Mouse (Mus musculus): Measurements from ENCODE around the gene 4921504E06Rik. TPM values are rescaled to one million over a fixed set of nuclear protein-coding genes. Genes with fewer than 3 reads are reported as not detected.

4921504E06Rik gene
- total and polyA plus RNA-seq, 3 experiments, result not detected

GRCm38 (mm10) chr2:19579846-19580245 lies 26.1 kb upstream of the 4921504E06Rik start:
- H3K9me3 ChIP-seq (replicated peaks; ENCODE audit: insufficient read depth, low read length), result no peaks in the 10 kb centered on the region
- no peak for TF ChIP-seq MEF2A (IDR thresholded peaks at IDR 0.05; ENCODE audit: extremely low read depth, insufficient replicate concordance, low read depth, low read length, poor library complexity, severe bottlenecking)
- TF ChIP-seq GABPA (IDR thresholded peaks at IDR 0.05; ENCODE audit: low read depth, low read length), result no peak
- no peak for TF ChIP-seq POLR2A (IDR thresholded peaks at IDR 0.05; ENCODE audit: control insufficient read depth in 1 of 2, insufficient read depth in 1 of 2, low read depth in 1 of 2, low read length in 2 of 2, poor library complexity in 1 of 2)
- no peak for TF ChIP-seq ZC3H11A (IDR thresholded peaks at IDR 0.05; ENCODE audit: low read depth, low read length)
- no peak for TF ChIP-seq ZNF384 (IDR thresholded peaks at IDR 0.05; ENCODE audit: low read depth, low read length)
- TF ChIP-seq ZKSCAN1 (IDR thresholded peaks at IDR 0.05; ENCODE audit: low read depth, low read length), result no peak
- no peak for TF ChIP-seq CTCF (IDR thresholded peaks at IDR 0.05 in 2 of 3, conservative IDR thresholded peaks at IDR 0.05 in 1 of 3; ENCODE audit: control insufficient read depth in 1 of 3, insufficient read depth in 1 of 3, low read depth in 2 of 3, low read length in 3 of 3, poor library complexity in 1 of 3, severe bottlenecking in 1 of 3)
- TF ChIP-seq BHLHE40 (IDR thresholded peaks at IDR 0.05; ENCODE audit: borderline replicate concordance, low read depth, low read length), result no peak
- TF ChIP-seq SMC3 (IDR thresholded peaks at IDR 0.05; ENCODE audit: low read depth, low read length), result no peak
- TF ChIP-seq USF2 (IDR thresholded peaks at IDR 0.05; ENCODE audit: borderline replicate concordance in 1 of 2, insufficient read depth in 1 of 2, low read depth in 1 of 2, low read length in 2 of 2), result no peak
- TF ChIP-seq MYB (IDR thresholded peaks at IDR 0.05; ENCODE audit: low read depth, low read length), result no peak
- no peak for TF ChIP-seq USF1 (IDR thresholded peaks at IDR 0.05; ENCODE audit: low read depth, low read length)
- no peak for TF ChIP-seq MYC (IDR thresholded peaks at IDR 0.05; ENCODE audit: low read depth, low read length)
- TF ChIP-seq TCF12 (IDR thresholded peaks at IDR 0.05; ENCODE audit: low read depth, low read length), result no peak
- TF ChIP-seq MXI1 (IDR thresholded peaks at IDR 0.05; ENCODE audit: low read depth, low read length), result no peak
- H3K4me1 ChIP-seq (ENCODE audit: control insufficient read depth in 1 of 2, insufficient read depth in 2 of 2, low read length in 2 of 2), result no peaks in the 10 kb centered on the region
- no peak for DNase-seq (ENCODE audit: low read depth, low spot score)
- H3K36me3 ChIP-seq (ENCODE audit: control insufficient read depth in 1 of 2, insufficient read depth in 2 of 2, low read length in 2 of 2), result no peaks in the 10 kb centered on the region
- H3K27ac ChIP-seq (ENCODE audit: control insufficient read depth, low read depth, low read length), result no peak overlapping the region
- no peaks in the 10 kb centered on the region for H3K27me3 ChIP-seq (ENCODE audit: control insufficient read depth in 1 of 2, insufficient read depth in 2 of 2, low read length in 2 of 2)
- no peak overlapping the region for H3K4me3 ChIP-seq (ENCODE audit: control insufficient read depth in 1 of 2, insufficient read depth in 1 of 2, low read depth in 2 of 2, low read length in 2 of 2)
- H3K9ac ChIP-seq (ENCODE audit: control insufficient read depth, low read depth, low read length, poor library complexity, severe bottlenecking), result no peak overlapping the region
- no peaks in the 10 kb centered on the region for H3K79me2 ChIP-seq (ENCODE audit: control insufficient read depth, insufficient read depth, low read length, poor library complexity)

- TF ChIP-seq E2F4 (IDR thresholded peaks at IDR 0.05; ENCODE audit: borderline replicate concordance, low read depth, low read length), result no peak
- no peaks in the 10 kb centered on the region for H3K79me2 ChIP-seq (ENCODE audit: control insufficient read depth, insufficient read depth, low read length, poor library complexity)
- no peak overlapping the region for H3K4me3 ChIP-seq (ENCODE audit: control insufficient read depth in 1 of 2, insufficient read depth in 1 of 2, low read depth in 2 of 2, low read length in 2 of 2)
- H3K9me3 ChIP-seq (replicated peaks; ENCODE audit: insufficient read depth, low read length), result no peaks in the 10 kb centered on the region
- H3K36me3 ChIP-seq (ENCODE audit: control insufficient read depth in 1 of 2, insufficient read depth in 2 of 2, low read length in 2 of 2), result no peaks in the 10 kb centered on the region
- H3K4me1 ChIP-seq (ENCODE audit: control insufficient read depth in 1 of 2, insufficient read depth in 2 of 2, low read length in 2 of 2), result no peaks in the 10 kb centered on the region
- no peak for DNase-seq (ENCODE audit: low read depth, low spot score)
- H3K27ac ChIP-seq (ENCODE audit: control insufficient read depth, low read depth, low read length), result no peak overlapping the region
- no peak overlapping the region for H3K9ac ChIP-seq (ENCODE audit: control insufficient read depth, low read depth, low read length, poor library complexity, severe bottlenecking)
- no peaks in the 10 kb centered on the region for H3K27me3 ChIP-seq (ENCODE audit: control insufficient read depth in 1 of 2, insufficient read depth in 2 of 2, low read length in 2 of 2)
Measured at GRCm38 (mm10) chr2:19579180-19579579, 25.5 kb upstream of the 4921504E06Rik start.

Data from MEL (cell line).